Mouse (Mus musculus): ENCODE measurements around the gene Ranbp3l.
"Not testable (repeated sequence)": the region's sequence is repeated elsewhere in the genome, so short reads cannot be mapped to it uniquely, and the experiment has no call there.

- not testable (repeated sequence) for TF ChIP-seq POLR2A (IDR thresholded peaks at IDR 0.05; ENCODE audit: insufficient read depth, low read depth, low read length); CTCF (IDR thresholded peaks at IDR 0.05); EP300 (IDR thresholded peaks at IDR 0.05; ENCODE audit: insufficient read depth, low read depth, low read length)
Measured at GRCm38 (mm10) chr15:9015496-9015895, 47.7 kb downstream of the Ranbp3l start.

Measured in heart, adult 2 months (tissue).